ENCODE assay signal across 28 mouse cellular contexts in genomic region chr4:25267144-25267543, GRCm38 (mm10). TPM values are rescaled to one million over a fixed set of nuclear protein-coding genes. Genes with fewer than 3 reads are reported as not detected.
"Had no signal": no experiment of that assay in that cellular context is flagged by ENCODE, and none has a peak within 500 bp of the region (broad histone marks: within the 10 kb centered on the region; RNA-seq: fewer than 3 reads in every experiment).

No protein-coding gene starts in this region.

- H3K9me3 ChIP-seq: heart, embryonic 13.5 days; heart, embryonic 15.5 days; hindbrain, embryonic 13.5 days; hindbrain, embryonic 15.5 days; limb, embryonic 10.5 days; limb, embryonic 12.5 days had no signal

- ATAC-seq: hindbrain, postnatal 0 days had no signal

- H3K4me3 ChIP-seq: heart, adult 2 months; heart, embryonic 13.5 days; heart, embryonic 15.5 days; hindbrain, embryonic 13.5 days; hindbrain, embryonic 15.5 days; layer of hippocampus, adult 2 months; left cerebral cortex, adult 2 months; limb, embryonic 10.5 days; limb, embryonic 12.5 days had no signal

- H3K4me2 ChIP-seq: heart, embryonic 11.5 days; heart, embryonic 13.5 days; heart, embryonic 15.5 days; hindbrain, embryonic 13.5 days; hindbrain, embryonic 15.5 days; limb, embryonic 12.5 days; liver, embryonic 11.5 days had no signal

- H3K27me3 ChIP-seq: heart, embryonic 13.5 days; heart, embryonic 15.5 days; hindbrain, embryonic 13.5 days; hindbrain, embryonic 15.5 days; limb, embryonic 12.5 days had no signal

- H3K4me1 ChIP-seq: heart, embryonic 13.5 days; heart, embryonic 15.5 days; hindbrain, embryonic 13.5 days; hindbrain, embryonic 15.5 days; limb, embryonic 10.5 days; limb, embryonic 12.5 days had no signal

- H3K27ac ChIP-seq: heart, adult 2 months; heart, embryonic 13.5 days; heart, embryonic 15.5 days; hindbrain, embryonic 13.5 days; hindbrain, embryonic 15.5 days; hindbrain, postnatal 0 days; layer of hippocampus, adult 2 months; left cerebral cortex, adult 2 months; limb, embryonic 10.5 days; limb, embryonic 12.5 days had no signal

- DNase-seq: gastrocnemius, postnatal 14 days; gastrocnemius, postnatal 36 days; heart, adult 11 months; heart, adult 2 months; heart, postnatal 14 days; heart, postnatal 36 days; kidney, adult 18-20 months; kidney, adult 8-10 months; kidney, postnatal 10 days; kidney, postnatal 25 days; kidney, postnatal 4 days; liver had no signal

- H3K9ac ChIP-seq: heart, embryonic 13.5 days; heart, embryonic 15.5 days; hindbrain, embryonic 13.5 days; hindbrain, embryonic 15.5 days; limb, embryonic 12.5 days had no signal

RNA-seq across cellular contexts. Expression of gene Fhl5, which starts 24.5 kb away (rescaled TPM):
- total RNA-seq: hematopoietic stem cell, adult 5-6 weeks had no signal
- polyA plus RNA-seq: heart, embryonic 11.5 days; heart, embryonic 13.5 days; heart, embryonic 15.5 days; heart, postnatal 0 days; hindbrain, embryonic 11.5 days; hindbrain, embryonic 13.5 days; hindbrain, embryonic 15.5 days; kidney, embryonic 14.5 days; kidney, embryonic 16.5 days; limb, embryonic 10.5 days; limb, embryonic 12.5 days; liver, embryonic 11.5 days had no signal
